Mouse (Mus musculus): ENCODE results near the gene Wnk2. TPM values are rescaled to one million over a fixed set of nuclear protein-coding genes. Genes with fewer than 3 reads are reported as not detected.

Wnk2 gene
- polyA plus RNA-seq, 2 experiments = 3.0 to 7.8 TPM

- Histone ChIP-seq H3K27me3 (ENCODE audit: control insufficient read depth, insufficient read depth, low read length) (no peaks in the 10 kb centered on the region), H3K9ac (ENCODE audit: low read depth, low read length, severe bottlenecking) (no peak overlapping the region), H3K9me3 (ENCODE audit: control insufficient read depth, low read length) (no peaks in the 10 kb centered on the region), H3K27ac (replicated peaks; ENCODE audit: low read depth, low read length) (no peak overlapping the region), H3K4me1 (ENCODE audit: control insufficient read depth, insufficient read depth, low read length) (0 out of 2 replicates have a peak, but pooled peaks cover 4% of the 10 kb centered on the region), H3K36me3 (ENCODE audit: control insufficient read depth, insufficient read depth, low read length) (peaks cover 8% of the 10 kb centered on the region; the same call in 1 of the 2 replicates), H3K4me3 (replicated peaks; ENCODE audit: low read length) (no peak overlapping the region), H3K4me2 (replicated peaks; ENCODE audit: low read depth, low read length, severe bottlenecking) (no peak overlapping the region)
- no peak for TF ChIP-seq POLR2A (IDR thresholded peaks at IDR 0.05; ENCODE audit: borderline replicate concordance, extremely low read depth, insufficient read depth, insufficient read length)
- ATAC-seq (ENCODE audit: low FRiP score, low read depth) = no peak
- WGBS = 87% methylated on average over 4 of the region's 4 CpGs
- no peak for DNase-seq (ENCODE audit: low spot score)
Measured at GRCm38 (mm10) chr13:49096826-49097225, 51.0 kb downstream of the Wnk2 start.

GRCm38 (mm10) chr13:49094667-49095066, 53.1 kb downstream of the Wnk2 start:
- Histone ChIP-seq H3K36me3 (ENCODE audit: control insufficient read depth, insufficient read depth, low read length) (peaks cover 8% of the 10 kb centered on the region; the same call in 1 of the 2 replicates), H3K4me2 (replicated peaks; ENCODE audit: low read depth, low read length, severe bottlenecking) (no peak overlapping the region), H3K4me1 (ENCODE audit: control insufficient read depth, insufficient read depth, low read length) (no peaks in the 10 kb centered on the region), H3K27ac (replicated peaks; ENCODE audit: low read depth, low read length) (no peak overlapping the region), H3K27me3 (ENCODE audit: control insufficient read depth, insufficient read depth, low read length) (no peaks in the 10 kb centered on the region), H3K4me3 (replicated peaks; ENCODE audit: low read length) (no peak overlapping the region), H3K9me3 (ENCODE audit: control insufficient read depth, low read length) (no peaks in the 10 kb centered on the region), H3K9ac (ENCODE audit: low read depth, low read length, severe bottlenecking) (no peak overlapping the region)
- no peak for TF ChIP-seq POLR2A (IDR thresholded peaks at IDR 0.05; ENCODE audit: borderline replicate concordance, extremely low read depth, insufficient read depth, insufficient read length)
- no peak for ATAC-seq (ENCODE audit: low FRiP score, low read depth)
- WGBS = 78% methylated on average over 6 of the region's 6 CpGs
- no peak for DNase-seq (ENCODE audit: low spot score)

- Histone ChIP-seq H3K9me3 (ENCODE audit: control insufficient read depth, low read length) (no peaks in the 10 kb centered on the region), H3K27ac (replicated peaks; ENCODE audit: low read depth, low read length) (no peak overlapping the region), H3K4me1 (ENCODE audit: control insufficient read depth, insufficient read depth, low read length) (no peaks in the 10 kb centered on the region), H3K4me2 (replicated peaks; ENCODE audit: low read depth, low read length, severe bottlenecking) (no peak overlapping the region), H3K27me3 (ENCODE audit: control insufficient read depth, insufficient read depth, low read length) (no peaks in the 10 kb centered on the region), H3K36me3 (ENCODE audit: control insufficient read depth, insufficient read depth, low read length) (0 out of 2 replicates have a peak, but pooled peaks cover 8% of the 10 kb centered on the region), H3K4me3 (replicated peaks; ENCODE audit: low read length) (no peak overlapping the region), H3K9ac (ENCODE audit: low read depth, low read length, severe bottlenecking) (no peak overlapping the region)
- DNase-seq (ENCODE audit: low spot score) (no peak), ATAC-seq (ENCODE audit: low FRiP score, low read depth) (no peak)
- 76% methylated on average over 9 of the region's 9 CpGs for WGBS
- TF ChIP-seq POLR2A (IDR thresholded peaks at IDR 0.05; ENCODE audit: borderline replicate concordance, extremely low read depth, insufficient read depth, insufficient read length) = no peak
Measured at GRCm38 (mm10) chr13:49093471-49093891, 54.3 kb downstream of the Wnk2 start.

GRCm38 (mm10) chr13:49092596-49092995, 55.2 kb downstream of the Wnk2 start:
- no peak for DNase-seq (ENCODE audit: low spot score)

GRCm38 (mm10) chr13:49090176-49090575, 57.6 kb downstream of the Wnk2 start:
- Histone ChIP-seq H3K27ac (replicated peaks; ENCODE audit: low read depth, low read length) (no peak overlapping the region), H3K4me2 (replicated peaks; ENCODE audit: low read depth, low read length, severe bottlenecking) (no peak overlapping the region), H3K9me3 (ENCODE audit: control insufficient read depth, low read length) (no peaks in the 10 kb centered on the region), H3K4me3 (replicated peaks; ENCODE audit: low read length) (no peak overlapping the region), H3K36me3 (ENCODE audit: control insufficient read depth, insufficient read depth, low read length) (0 out of 2 replicates have a peak, but pooled peaks cover 8% of the 10 kb centered on the region), H3K9ac (ENCODE audit: low read depth, low read length, severe bottlenecking) (no peak overlapping the region), H3K4me1 (ENCODE audit: control insufficient read depth, insufficient read depth, low read length) (no peaks in the 10 kb centered on the region), H3K27me3 (ENCODE audit: control insufficient read depth, insufficient read depth, low read length) (no peaks in the 10 kb centered on the region)
- no peak for DNase-seq (ENCODE audit: low spot score)
- no peak for ATAC-seq (ENCODE audit: low FRiP score, low read depth)
- TF ChIP-seq POLR2A (IDR thresholded peaks at IDR 0.05; ENCODE audit: borderline replicate concordance, extremely low read depth, insufficient read depth, insufficient read length) = no peak
- WGBS = 100% methylated on average over 1 of the region's 1 CpGs

More at GRCm38 (mm10) chr13:49092596-49092995, 55.2 kb downstream of the Wnk2 start:
- Histone ChIP-seq H3K4me3 (replicated peaks; ENCODE audit: low read length) (no peak overlapping the region), H3K27ac (replicated peaks; ENCODE audit: low read depth, low read length) (no peak overlapping the region), H3K4me2 (replicated peaks; ENCODE audit: low read depth, low read length, severe bottlenecking) (no peak overlapping the region), H3K9ac (ENCODE audit: low read depth, low read length, severe bottlenecking) (no peak overlapping the region), H3K9me3 (ENCODE audit: control insufficient read depth, low read length) (no peaks in the 10 kb centered on the region), H3K4me1 (ENCODE audit: control insufficient read depth, insufficient read depth, low read length) (no peaks in the 10 kb centered on the region), H3K27me3 (ENCODE audit: control insufficient read depth, insufficient read depth, low read length) (no peaks in the 10 kb centered on the region), H3K36me3 (ENCODE audit: control insufficient read depth, insufficient read depth, low read length) (0 out of 2 replicates have a peak, but pooled peaks cover 8% of the 10 kb centered on the region)
- no peak for ATAC-seq (ENCODE audit: low FRiP score, low read depth)
- TF ChIP-seq POLR2A (IDR thresholded peaks at IDR 0.05; ENCODE audit: borderline replicate concordance, extremely low read depth, insufficient read depth, insufficient read length) = no peak
- WGBS = 79% methylated on average over 9 of the region's 9 CpGs

Measured in limb, embryonic 14.5 days (tissue).